Mouse (Mus musculus) heart, adult 9 months (tissue): Measurements from ENCODE around the gene Slc6a6.

ENCODE experiments used
- DNase-seq, 2 experiments: peaks; one replicate each; pipeline ENCODE4 v3.0.0; 2022; ENCODE audit warnings: low spot score in 2 of 2

Gene Slc6a6

GRCm38 (mm10) chr6:91700823-91701621 is 17.2 kb downstream of the Slc6a6 start:
- no peak for DNase-seq

DNA sequence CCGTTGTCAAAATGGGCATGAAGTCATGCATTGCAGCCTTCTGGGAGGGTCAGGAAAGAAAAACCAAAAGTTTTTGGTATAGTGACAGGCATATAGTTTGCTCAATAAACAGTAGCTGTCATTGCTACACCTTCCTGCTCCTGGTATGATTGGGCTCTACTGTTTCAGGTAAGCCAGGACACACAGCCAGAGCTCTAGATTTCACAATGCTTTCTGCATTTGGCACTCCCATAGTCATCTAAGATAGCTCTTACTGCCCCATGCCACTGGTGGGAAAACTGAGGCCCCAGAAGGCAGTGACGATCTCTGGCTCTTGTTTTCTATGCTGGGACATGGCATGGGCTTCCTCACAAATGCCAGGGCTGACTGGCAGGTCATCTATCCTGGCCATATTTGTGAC is 19.6 kb downstream of the Slc6a6 start:
- no peak for DNase-seq

- no peak for DNase-seq
These were observed 20.6 kb downstream of the Slc6a6 start for GRCm38 (mm10) chr6:91704446-91704845.

DNA sequence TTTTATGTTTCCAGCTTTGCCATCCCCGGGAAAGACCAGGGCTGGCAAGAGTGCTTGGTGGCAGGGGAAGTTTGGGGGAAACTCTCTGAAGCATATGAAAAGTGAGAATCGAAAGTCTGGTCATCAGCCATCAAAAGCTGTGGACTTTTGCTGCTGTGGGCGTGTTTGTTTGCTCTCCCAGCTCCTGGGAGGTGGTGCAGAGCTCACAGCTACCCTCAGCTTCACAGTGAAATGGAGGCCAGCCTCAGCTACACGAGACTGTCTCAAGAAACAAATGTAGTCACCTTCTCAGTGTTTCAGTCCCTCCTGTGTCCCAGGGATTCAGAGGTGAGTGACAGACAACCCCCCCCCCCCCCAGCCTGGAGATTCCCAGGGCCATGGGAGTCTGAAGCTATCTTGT is 21.8 kb downstream of the Slc6a6 start:
- DNase-seq: no peak

DNA sequence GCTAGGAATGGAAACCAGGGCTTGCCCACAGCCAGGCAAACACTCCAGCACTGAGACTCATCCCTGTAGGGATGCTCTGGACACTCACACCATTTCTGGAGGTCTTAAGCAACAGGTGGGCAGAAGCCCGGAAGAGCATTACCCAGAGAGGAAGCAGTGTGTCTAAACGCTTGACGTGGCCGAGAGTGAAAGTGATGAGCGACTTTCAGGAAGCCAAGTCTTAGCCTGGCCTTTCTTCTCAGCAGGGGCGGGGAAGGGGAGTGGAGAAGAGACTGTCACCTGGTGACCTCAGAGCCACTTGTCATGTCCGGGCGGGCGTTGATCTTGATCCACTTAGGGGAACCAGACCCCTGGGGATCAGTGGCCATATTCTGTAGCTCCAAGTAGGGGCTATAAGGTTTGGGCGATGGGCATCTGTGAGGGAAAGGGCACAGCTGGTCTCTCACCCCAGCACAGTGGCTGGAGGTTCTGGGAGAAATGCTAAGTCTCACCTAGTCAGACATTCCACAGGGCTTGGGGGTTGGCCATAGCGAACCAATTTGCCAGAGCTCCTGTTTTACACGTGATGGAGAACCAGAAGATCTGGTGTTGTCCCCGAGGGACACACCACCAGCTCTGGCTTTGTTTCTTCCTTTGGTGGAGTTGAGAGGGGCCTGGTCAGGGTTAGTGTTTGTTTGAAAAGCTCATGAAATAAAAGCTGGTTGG is 22.4 kb downstream of the Slc6a6 start:
- DNase-seq: no peak

DNA sequence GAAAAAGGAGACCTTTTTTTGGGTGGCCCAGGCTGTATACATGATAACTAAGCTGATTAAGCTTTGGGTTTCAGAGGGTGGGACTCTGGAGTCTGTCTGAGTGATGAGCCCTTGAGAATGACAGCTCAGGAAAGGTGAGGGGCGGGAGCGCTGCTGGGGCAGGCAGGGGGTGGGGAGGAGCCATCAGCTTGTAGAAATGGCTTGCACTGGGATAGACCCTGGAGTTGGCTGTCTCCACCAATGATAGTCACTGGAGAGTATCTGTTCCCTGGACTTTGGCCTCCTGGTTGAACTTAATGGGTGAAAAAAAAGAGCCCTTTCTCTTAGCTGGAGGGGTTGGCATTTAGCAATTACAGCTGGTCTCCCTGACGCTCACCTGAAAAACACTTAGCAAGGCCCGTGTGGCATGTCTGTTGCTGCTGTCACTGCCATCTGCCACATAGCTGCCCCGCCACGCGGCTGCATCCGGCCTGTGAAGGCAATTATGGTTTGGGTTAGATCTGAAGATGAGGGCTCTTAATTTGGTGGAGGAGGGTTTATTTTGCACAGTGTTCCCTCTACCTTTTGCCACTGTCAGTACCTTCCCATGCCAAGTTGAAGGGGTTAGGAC is 23.5 kb downstream of the Slc6a6 start:
- DNase-seq: no peak

- DNase-seq: no peak
These were observed 24.2 kb downstream of the Slc6a6 start for GRCm38 (mm10) chr6:91707886-91708564.

DNA sequence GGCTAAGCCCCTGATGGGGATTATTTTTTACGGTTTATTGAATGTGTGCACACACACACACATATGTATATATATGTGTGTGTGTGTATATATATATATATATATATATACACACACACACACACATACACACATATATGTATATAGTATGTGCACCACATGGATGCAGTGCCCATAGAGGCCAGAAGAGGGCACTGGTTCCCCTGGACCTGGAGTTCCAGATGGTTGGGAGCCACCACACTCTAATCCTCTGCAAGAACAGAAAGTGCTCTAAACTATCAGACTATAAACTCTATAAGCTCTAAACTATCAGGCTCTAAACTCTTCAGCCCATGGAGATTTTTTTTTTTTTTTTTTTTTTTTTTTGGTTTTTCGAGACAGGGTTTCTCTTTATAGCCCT is 25.1 kb downstream of the Slc6a6 start:
- no peak for DNase-seq

- DNase-seq: no peak
These were observed 26.6 kb downstream of the Slc6a6 start for GRCm38 (mm10) chr6:91710345-91710930.

GRCm38 (mm10) chr6:91712097-91712854 is 28.4 kb downstream of the Slc6a6 start:
- DNase-seq: no peak

DNA sequence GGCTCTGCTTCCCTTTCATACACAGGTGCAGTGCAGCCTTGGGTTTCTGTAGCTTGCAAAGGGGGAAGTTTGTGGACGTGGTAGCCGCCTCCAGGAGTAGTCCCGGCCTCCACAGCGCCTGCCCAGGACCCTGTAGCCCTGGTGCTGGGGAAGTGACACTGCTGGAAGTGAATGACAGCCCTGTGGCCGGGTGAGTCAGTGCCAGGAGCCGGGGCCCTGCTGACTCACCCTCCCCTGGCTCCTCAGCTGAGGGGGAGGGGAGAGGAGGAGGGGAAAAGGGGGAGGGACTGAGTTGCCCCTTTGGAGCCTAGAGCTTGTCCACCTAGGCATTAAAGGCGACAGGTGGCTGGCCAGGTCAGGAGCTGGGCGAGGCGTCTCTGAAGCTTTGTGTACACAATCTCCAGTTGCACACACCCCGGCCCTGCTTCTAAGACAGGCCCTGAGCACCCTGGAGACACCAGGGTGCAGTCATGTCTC is 29.0 kb downstream of the Slc6a6 start:
- peak; percentile 57 to 75 for DNase-seq

- no peak for DNase-seq
These were observed 29.6 kb downstream of the Slc6a6 start for GRCm38 (mm10) chr6:91713370-91713896.

DNA sequence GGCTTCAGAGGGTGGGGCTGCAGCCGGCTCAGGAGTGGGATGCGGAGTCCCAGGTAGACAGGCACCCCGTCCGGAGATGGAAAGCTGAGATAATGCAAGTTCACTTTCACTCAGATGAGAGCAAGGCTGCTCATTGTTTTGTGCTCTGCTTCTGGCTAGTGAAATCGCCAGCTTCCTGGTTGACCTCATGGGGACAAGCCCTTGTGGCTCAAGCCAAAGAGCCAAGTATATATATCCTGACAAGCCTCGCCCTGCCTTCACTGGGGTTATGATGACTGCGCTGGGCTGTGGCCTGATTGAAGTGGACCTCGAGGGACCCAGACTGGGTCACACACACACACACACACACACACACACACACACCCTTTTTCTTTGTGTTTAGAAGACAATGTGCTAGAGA is 31.2 kb downstream of the Slc6a6 start:
- DNase-seq: peak; percentile 83 to 90

DNA sequence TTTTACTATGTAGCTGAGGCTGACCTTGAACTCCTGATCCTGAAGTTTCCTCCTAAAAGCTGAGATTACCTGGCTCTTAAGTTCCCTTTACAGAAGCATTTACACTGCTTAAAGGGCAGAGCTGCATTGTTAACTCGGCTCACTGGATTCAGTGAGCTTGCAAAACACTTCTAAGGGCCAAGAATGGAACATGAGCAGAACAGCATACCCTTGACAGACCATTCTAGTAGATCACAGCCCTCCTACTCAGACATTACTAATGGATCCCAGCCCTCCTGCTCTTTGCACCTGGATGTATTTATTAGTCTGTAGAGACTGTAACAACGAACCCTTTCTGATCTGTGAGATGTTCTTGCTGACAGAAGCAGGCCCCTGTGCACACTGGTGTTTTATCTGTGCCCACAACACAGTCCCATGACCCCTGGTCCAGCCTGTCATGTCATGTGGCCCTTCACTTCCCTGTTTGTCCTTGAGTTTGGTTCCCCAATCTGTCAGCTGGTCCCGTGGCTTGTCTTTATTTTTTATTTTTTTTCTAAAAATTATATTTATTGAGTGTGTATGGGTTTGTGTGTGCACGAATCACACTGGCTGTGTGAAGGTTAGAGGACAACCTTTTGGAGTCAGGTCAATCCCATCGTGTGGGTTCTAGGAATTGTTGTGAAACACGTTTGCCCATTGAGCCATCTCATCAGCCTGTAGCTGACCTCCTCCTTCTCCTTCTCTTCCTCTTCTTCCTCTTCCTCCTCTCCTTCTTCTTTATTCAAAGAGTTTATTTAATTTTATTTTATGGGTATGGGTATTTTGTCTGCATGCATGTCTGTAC is 32.3 kb downstream of the Slc6a6 start:
- peak in 1 of 2 experiments; percentile 61 for DNase-seq

- DNase-seq: no peak
These were observed 34.2 kb downstream of the Slc6a6 start for GRCm38 (mm10) chr6:91718067-91718466.

- DNase-seq: no peak
These were observed 34.8 kb downstream of the Slc6a6 start for GRCm38 (mm10) chr6:91718603-91719002.

GRCm38 (mm10) chr6:91719042-91719747 is 35.3 kb downstream of the Slc6a6 start:
- DNase-seq: peak; percentile 35 to 52

- no peak for DNase-seq
These were observed 36.1 kb downstream of the Slc6a6 start for GRCm38 (mm10) chr6:91719865-91720533.
